Mouse (Mus musculus) gastrocnemius, postnatal 14 days (tissue): ENCODE measurements around the gene Gm36210. TPM values are rescaled to one million over a fixed set of nuclear protein-coding genes. Genes with fewer than 3 reads are reported as not detected.
"Not testable (repeated sequence)": the region's sequence is repeated elsewhere in the genome, so short reads cannot be mapped to it uniquely, and the experiment has no call there.

Experiments
- DNase-seq: peaks from one replicate; pipeline ENCODE4 v3.0.0; 2021; ENCODE audit warnings: mixed read lengths
- intact Hi-C: fragments of 180-260 bp; cut with DNase I; formaldehyde crosslinking; loops from one replicate; pipeline ENCODE4 v1.15.1; 2025; ENCODE audit warnings: low total_unique reads
- total RNA-seq, 2 experiments: library from RNA; stranded (reverse); gene quantifications; 2 replicates each; pipeline ENCODE4 v1.2.3; 2021

Gm36210 gene
- total RNA-seq, 2 experiments from 2014 or later: not detected

- peak; percentile 45 for DNase-seq
- intact Hi-C loops: no loop called here
Observed at GRCm38 (mm10) chr7:4899649-4900522, 6.4 kb downstream of the Gm36210 start.

- intact Hi-C loops: no loop called here
Observed at GRCm38 (mm10) chr7:4898851-4899648, 7.3 kb downstream of the Gm36210 start.

GRCm38 (mm10) chr7:4895186-4895585 is 11.1 kb downstream of the Gm36210 start:
- DNase-seq: no peak
- intact Hi-C loops: no loop called here

More at GRCm38 (mm10) chr7:4898851-4899648, 7.3 kb downstream of the Gm36210 start:
- DNase-seq: no peak

- intact Hi-C loops: no loop called here
- no peak for DNase-seq
Observed at GRCm38 (mm10) chr7:4886680-4887079, 19.6 kb downstream of the Gm36210 start.

- intact Hi-C loops, DNase-seq: not testable (repeated sequence)
Observed at GRCm38 (mm10) chr7:4879036-4879435, 27.3 kb downstream of the Gm36210 start.

GRCm38 (mm10) chr7:4878186-4878585 is 28.1 kb downstream of the Gm36210 start:
- DNase-seq: no peak
- intact Hi-C loops: no loop called here

- DNase-seq: no peak
- intact Hi-C loops: no loop called here
Observed at GRCm38 (mm10) chr7:4877226-4877625, 29.1 kb downstream of the Gm36210 start.

- peak; percentile 89 for DNase-seq
- intact Hi-C loops: no loop called here
Observed at GRCm38 (mm10) chr7:4876753-4877221, 29.5 kb downstream of the Gm36210 start, which contains the start of gene Isoc2a. Gene Isoc2a, plus strand, starts transcription at chr7:4877153.

- intact Hi-C loops: no loop called here
- DNase-seq: no peak
Observed at GRCm38 (mm10) chr7:4870133-4870532, 36.2 kb downstream of the Gm36210 start, which contains the start of gene Isoc2b. Gene Isoc2b, minus strand, starts transcription at chr7:4870258.

- intact Hi-C loops: no loop called here
- no peak for DNase-seq
Observed at GRCm38 (mm10) chr7:4866631-4867180, 39.6 kb downstream of the Gm36210 start.

GRCm38 (mm10) chr7:4865579-4866493 is 40.5 kb downstream of the Gm36210 start:
- peak; percentile 94 for DNase-seq
- intact Hi-C loops: no loop called here

GRCm38 (mm10) chr7:4865090-4865489 is 41.2 kb downstream of the Gm36210 start:
- peak; percentile 32 for DNase-seq

GRCm38 (mm10) chr7:4864130-4864845 is 42.0 kb downstream of the Gm36210 start:
- intact Hi-C loops: no loop called here
- DNase-seq: no peak

More at GRCm38 (mm10) chr7:4865090-4865489, 41.2 kb downstream of the Gm36210 start:
- intact Hi-C loops: no loop called here

GRCm38 (mm10) chr7:4863541-4864080 is 42.7 kb downstream of the Gm36210 start:
- no peak for DNase-seq
- intact Hi-C loops: no loop called here

- peak; percentile 65 for DNase-seq
- intact Hi-C loops: no loop called here
Observed at GRCm38 (mm10) chr7:4863041-4863440, 43.3 kb downstream of the Gm36210 start.

- DNase-seq, intact Hi-C loops: not testable (repeated sequence)
Observed at GRCm38 (mm10) chr7:4860926-4861325, 45.4 kb downstream of the Gm36210 start.

- intact Hi-C loops: no loop called here
- no peak for DNase-seq
Observed at GRCm38 (mm10) chr7:4859418-4859978, 46.8 kb downstream of the Gm36210 start.

GRCm38 (mm10) chr7:4857321-4857720 is 49.0 kb downstream of the Gm36210 start:
- intact Hi-C loops: no loop called here

More at GRCm38 (mm10) chr7:4857321-4857720, 49.0 kb downstream of the Gm36210 start:
- no peak for DNase-seq
